Mouse (Mus musculus) lung, adult 2 months (tissue): Measurements from ENCODE around the gene Negr1.

Experiments used
- CTCF ChIP-seq: fragments of 200-500 bp; IDR thresholded peaks from 2 replicates; pipeline ENCODE4 v1.5.1; 2011; ENCODE audit warnings: mild to moderate bottlenecking, low read length, control low read depth; ENCODE audit not compliant: insufficient read depth
- POLR2A ChIP-seq: fragments of 200-500 bp; IDR thresholded peaks from 2 replicates; pipeline ENCODE4 v1.6.1; 2011; ENCODE audit warnings: low read depth, mild to moderate bottlenecking, control low read depth, low read length, borderline replicate concordance; ENCODE audit errors: extremely low read depth

GRCm38 (mm10) chr3:156562424-156562785 lies 811 bp downstream of the Negr1 start:
- TF ChIP-seq CTCF: no peak
- no peak for TF ChIP-seq POLR2A
